Mouse (Mus musculus) hindbrain, postnatal 0 days (tissue): ENCODE data around the gene Tlx2. TPM values are rescaled to one million over a fixed set of nuclear protein-coding genes. Genes with fewer than 3 reads are reported as not detected.

Experiments
- ATAC-seq: fragments of 200-750 bp; cut with Nextera tagmentation; 2 replicates; pipeline ENCODE4 v1.8.0; 2017; ENCODE audit warnings: mild to moderate bottlenecking, moderate TSS enrichment, moderate library complexity
- DNase-seq: peaks from one replicate; pipeline ENCODE4 v3.0.0-alpha.2; 2015; ENCODE audit warnings: low spot score
- H3K27ac ChIP-seq: fragments of 300-500 bp; sonication (generic); 2 replicates; pipeline ENCODE4 v1.5.1; 2014; ENCODE audit warnings: mild to moderate bottlenecking
- H3K27me3 ChIP-seq: fragments of 300-500 bp; sonication (generic); 2 replicates; pipeline ENCODE4 v1.6.1; 2014; ENCODE audit warnings: low read length, mixed read lengths; ENCODE audit not compliant: insufficient read depth
- H3K36me3 ChIP-seq: fragments of 300-500 bp; sonication (generic); 2 replicates; pipeline ENCODE4 v1.6.1; 2014; ENCODE audit warnings: low read length, mixed read lengths; ENCODE audit not compliant: insufficient read depth
- H3K4me1 ChIP-seq: fragments of 300-500 bp; sonication (generic); 2 replicates; pipeline ENCODE4 v1.6.1; 2014; ENCODE audit warnings: antibody characterized with exemption, low read length, mixed read lengths; ENCODE audit not compliant: insufficient read depth
- H3K4me2 ChIP-seq: fragments of 300-500 bp; sonication (generic); 2 replicates; pipeline ENCODE4 v1.6.1; 2014; ENCODE audit warnings: low read depth, mild to moderate bottlenecking, low read length, moderate library complexity, mixed read lengths
- H3K4me3 ChIP-seq: fragments of 300-500 bp; sonication (generic); 2 replicates; pipeline ENCODE4 v1.5.1; 2014; ENCODE audit warnings: low read length
- H3K9ac ChIP-seq: fragments of 300-500 bp; sonication (generic); replicated peaks from 2 replicates; pipeline ENCODE4 v1.6.1; 2014; ENCODE audit warnings: mild to moderate bottlenecking, low read length, moderate library complexity, mixed read lengths
- H3K9me3 ChIP-seq: fragments of 300-500 bp; sonication (generic); 2 replicates; pipeline ENCODE4 v1.6.1; 2016; ENCODE audit warnings: low read length, mixed read lengths
- CTCF ChIP-seq: IDR thresholded peaks from 2 replicates; pipeline ENCODE4 v1.5.1; 2016; ENCODE audit warnings: antibody characterized with exemption, control low read depth, low read depth
- WGBS: fragments of 180-500 bp; shearing (Covaris S2); extraction: QIAGEN DNeasy Blood & Tissue Kit; methylation state at CpG from one replicate; pipeline ENCODE4 v1.1.7; 2014; 5-methylcytosine and 5-hydroxymethylcytosine counted together
- polyA plus RNA-seq: library from polyadenylated mRNA; unstranded; fragments of >200 nt; fragmentation: Nextera tagmentation; extraction: Ambion mirVana; gene quantifications from 2 replicates; pipeline ENCODE4 v1.2.1, GENCODE M21; 2015
- total RNA-seq: library from RNA; depleted of rRNA; stranded (reverse); fragments of >200 nt; gene quantifications from 2 replicates; pipeline ENCODE4 v1.2.3, GENCODE M21; 2014

Tlx2 gene
- total and polyA plus RNA-seq, 2 experiments from 2014 or later = not detected

- Histone ChIP-seq H3K27ac (peak overlapping the region; percentile 78), H3K4me3 (peak overlapping the region; percentile 81), H3K9me3 (no peaks in the 10 kb centered on the region), H3K4me1 (peaks cover 18% of the 10 kb centered on the region), H3K4me2 (peak overlapping the region; percentile 95), H3K36me3 (0 out of 2 replicates have a peak, but pooled peaks cover 9% of the 10 kb centered on the region), H3K9ac (peak overlapping the region; percentile 84), H3K27me3 (no peaks in the 10 kb centered on the region)
- ATAC-seq (peak; percentile 70), DNase-seq (no peak)
- TF ChIP-seq CTCF = no peak
- 2% methylated on average over 42 of the region's 48 CpGs for WGBS
Observed at GRCm38 (mm10) chr6:83115682-83116372, 45.7 kb upstream of the Tlx2 start.

DNA sequence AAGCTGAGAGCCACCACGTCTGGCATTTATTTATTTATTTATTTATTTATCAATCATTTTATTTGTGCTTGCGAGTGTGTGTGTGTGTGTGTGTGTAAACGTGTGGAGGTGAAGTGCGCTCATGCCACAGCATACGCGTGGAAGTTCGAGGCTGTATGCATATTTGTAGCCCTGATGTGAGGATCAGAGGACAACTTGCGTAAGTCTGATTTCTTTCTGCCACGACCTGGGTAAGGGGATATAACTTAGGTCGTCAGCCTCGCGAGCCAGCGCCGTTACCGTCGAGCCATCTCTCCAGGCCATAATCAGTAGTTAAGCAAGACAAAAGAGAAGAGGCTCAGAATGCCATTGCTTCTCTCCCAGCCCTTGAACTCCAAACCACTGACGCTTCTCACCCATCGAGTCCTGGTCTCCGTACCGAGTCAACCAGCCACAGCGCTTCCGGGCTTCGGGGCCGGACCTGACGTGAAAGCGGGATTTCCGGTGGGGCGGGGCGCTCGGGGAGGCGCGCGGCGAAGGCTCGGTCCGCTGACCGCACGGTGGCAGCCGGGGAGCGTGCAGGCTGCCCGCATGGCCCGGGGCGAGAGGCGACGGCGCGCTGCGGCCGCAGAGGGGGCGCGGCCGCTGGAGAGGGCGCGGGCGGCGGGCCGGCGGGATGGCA lies 45.0 kb upstream of the Tlx2 start, which contains the start of gene Mogs:
Mogs (plus strand) TSS at position 486 of the 661 bp plus-strand sequence.
- 2% methylated on average over 58 of the region's 58 CpGs for WGBS
- Histone ChIP-seq H3K9me3 (no peaks in the 10 kb centered on the region), H3K4me1 (peaks cover 16% of the 10 kb centered on the region), H3K4me3 (peak within 1 kb of the TSS; percentile 81), H3K36me3 (0 out of 2 replicates have a peak, but pooled peaks cover 9% of the 10 kb centered on the region), H3K9ac (peak within 1 kb of the TSS; percentile 84), H3K4me2 (peak within 1 kb of the TSS; percentile 95), H3K27ac (peak within 1 kb of the TSS; percentile 78), H3K27me3 (no peaks in the 10 kb centered on the region)
- no peak; the same call in 1 of the 2 replicates for TF ChIP-seq CTCF
- ATAC-seq (peak; percentile 89), DNase-seq (peak; percentile 95)

DNA sequence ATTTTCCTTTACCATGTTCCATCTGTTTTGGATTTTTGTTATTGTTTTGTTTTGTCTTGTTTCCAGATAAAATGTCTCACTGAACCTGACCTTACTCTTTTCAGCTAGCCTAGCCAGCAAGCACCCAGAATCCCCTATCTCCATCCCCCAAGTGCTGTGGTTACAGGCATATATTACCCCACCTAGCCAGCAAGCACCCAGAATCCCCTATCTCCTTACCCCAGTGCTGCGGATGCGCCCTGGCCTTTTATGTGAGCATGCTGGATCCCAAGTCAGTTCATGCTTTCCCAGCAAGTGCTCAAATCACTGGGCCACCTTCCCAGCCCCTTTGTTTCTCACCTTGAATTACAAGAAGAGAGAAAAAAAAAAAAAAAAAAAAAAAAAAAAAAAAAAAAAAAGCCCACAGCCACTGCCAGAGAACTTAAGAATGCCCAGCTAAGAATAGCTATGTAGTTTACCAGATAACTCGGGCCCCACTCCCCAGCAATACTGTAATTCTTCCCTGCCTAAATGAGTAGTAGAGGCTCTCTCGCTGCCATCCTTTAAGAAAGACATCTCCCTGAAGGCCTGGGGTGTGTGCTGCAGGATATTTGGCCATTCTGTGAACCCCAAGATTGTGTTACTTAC lies 41.5 kb upstream of the Tlx2 start:
- Histone ChIP-seq H3K27ac (no peak overlapping the region), H3K36me3 (0 out of 2 replicates have a peak, but pooled peaks cover 5% of the 10 kb centered on the region), H3K9ac (no peak overlapping the region), H3K4me3 (no peak overlapping the region), H3K4me2 (no peak overlapping the region), H3K9me3 (no peaks in the 10 kb centered on the region), H3K4me1 (peaks cover 25% of the 10 kb centered on the region), H3K27me3 (no peaks in the 10 kb centered on the region)
- no peak for ATAC-seq
- 89% methylated on average over 4 of the region's 4 CpGs for WGBS
- no peak for DNase-seq
- no peak for TF ChIP-seq CTCF

DNA sequence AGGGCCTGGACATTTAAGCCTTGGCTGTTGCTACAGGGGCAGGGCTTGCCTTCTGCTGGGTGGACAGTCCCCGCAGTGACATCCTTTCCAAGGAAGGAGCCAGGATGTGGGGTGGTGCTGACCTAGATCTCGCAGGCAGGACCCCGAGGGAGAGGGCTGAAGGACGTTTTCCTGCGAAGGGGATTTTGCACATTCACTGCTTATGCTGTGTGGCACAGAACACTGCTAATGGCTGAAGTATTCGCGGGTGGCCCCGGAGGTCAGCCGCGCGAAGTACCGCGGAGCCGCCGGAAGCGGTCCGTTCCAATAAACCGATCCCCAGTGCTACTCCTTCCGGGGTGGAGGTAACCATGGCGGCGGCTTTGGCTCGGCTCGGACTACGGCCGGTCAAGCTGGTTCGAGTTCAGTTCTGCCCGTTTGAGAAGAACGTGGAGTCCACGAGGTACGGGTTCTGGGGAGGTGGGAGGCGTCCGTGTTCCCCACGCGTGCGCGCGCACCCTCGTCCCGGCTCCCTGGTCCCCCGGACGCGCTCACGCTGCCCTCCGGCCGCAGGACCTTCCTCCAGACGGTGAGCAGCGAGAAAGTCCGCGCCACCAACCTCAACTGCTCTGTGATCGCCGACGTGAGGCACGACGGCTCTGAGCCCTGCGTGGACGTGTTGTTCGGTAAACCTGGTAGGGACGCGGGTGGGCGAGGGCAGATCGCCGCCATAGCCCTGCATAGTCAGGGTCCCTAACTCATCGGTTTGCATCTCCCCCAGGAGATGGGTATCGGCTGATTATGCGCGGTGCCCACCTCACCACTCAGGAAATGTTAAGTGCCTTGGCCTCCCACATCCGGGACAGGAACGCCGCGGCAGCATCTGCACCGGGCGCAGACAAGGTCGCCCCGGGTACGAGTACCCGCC lies 38.9 kb upstream of the Tlx2 start, which contains the start of gene Mrpl53:
Mrpl53 (plus strand) TSS at position 279 of the 907 bp plus-strand sequence.
- Histone ChIP-seq H3K4me1 (peaks cover 18% of the 10 kb centered on the region), H3K9me3 (no peaks in the 10 kb centered on the region), H3K4me2 (peak within 1 kb of the TSS; percentile 96), H3K9ac (peak within 1 kb of the TSS; percentile 78), H3K36me3 (peaks cover 7% of the 10 kb centered on the region; the same call in 1 of the 2 replicates), H3K4me3 (peak within 1 kb of the TSS; percentile 69), H3K27me3 (no peaks in the 10 kb centered on the region), H3K27ac (peak within 1 kb of the TSS; percentile 91)
- under 1% methylated on average over 76 of the region's 76 CpGs for WGBS
- no peak for TF ChIP-seq CTCF
- DNase-seq (peak; percentile 91), ATAC-seq (peak; percentile 93)

DNA sequence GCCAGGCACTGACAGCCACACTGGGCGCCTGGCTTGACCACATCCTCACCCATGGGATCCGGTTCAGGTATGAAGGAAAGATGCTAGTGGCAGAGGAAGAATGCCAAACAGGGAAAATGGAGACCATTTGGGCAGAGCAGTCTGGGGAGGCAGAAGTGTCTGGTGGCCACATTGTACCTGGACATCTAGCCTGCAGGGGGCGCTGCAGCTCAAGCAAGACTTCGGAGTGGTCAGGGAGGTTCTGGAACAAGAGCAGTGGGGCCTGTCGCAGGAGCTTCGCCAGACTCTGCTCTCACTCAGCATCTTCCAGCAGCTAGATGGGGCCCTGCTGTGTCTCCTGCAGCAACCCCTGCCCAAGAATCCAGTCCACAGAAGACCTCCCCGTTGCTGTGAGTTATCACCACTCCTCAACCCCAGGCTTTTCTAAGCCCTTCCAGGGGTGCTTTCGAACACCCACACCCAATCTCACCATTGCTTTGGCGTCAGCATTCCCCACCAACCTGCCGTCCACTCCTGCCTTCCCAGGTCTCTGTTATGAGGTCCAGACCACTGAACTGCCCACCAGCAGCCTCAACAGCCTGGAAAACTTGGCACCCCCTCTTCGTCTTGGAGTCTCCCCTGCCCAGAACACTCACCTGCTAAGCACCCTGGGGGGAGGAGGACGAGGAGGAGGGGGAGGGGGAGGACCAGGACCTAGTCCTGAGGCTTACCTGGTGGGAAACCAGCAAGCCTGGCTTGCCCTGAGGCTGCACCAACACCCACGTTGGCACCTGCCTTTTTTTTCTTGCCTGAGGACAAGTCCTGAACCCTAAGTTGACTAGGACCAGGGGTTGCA lies 37.7 kb upstream of the Tlx2 start:
- 33% methylated on average over 13 of the region's 13 CpGs for WGBS
- H3K27ac ChIP-seq = peak overlapping the region; percentile 91; the same call in 1 of the 2 replicates
- H3K9me3 ChIP-seq = no peaks in the 10 kb centered on the region
- H3K9ac ChIP-seq = peak overlapping the region; percentile 78
- H3K36me3 ChIP-seq = peaks cover 7% of the 10 kb centered on the region; the same call in 1 of the 2 replicates
- ATAC-seq (peak; percentile 41; the same call in 1 of the 2 replicates), DNase-seq (peak; percentile 82)
- peaks cover 26% of the 10 kb centered on the region for H3K4me1 ChIP-seq
- H3K4me3 ChIP-seq = no peak overlapping the region
- H3K4me2 ChIP-seq = peak overlapping the region; percentile 96
- peak; percentile 83 for TF ChIP-seq CTCF
- no peaks in the 10 kb centered on the region for H3K27me3 ChIP-seq
